Mouse (Mus musculus): ENCODE measurements at regions not wholly inside any gene's neighbourhood (a gene's known extent, or its start where the extent isn't known, plus 50 kb on each side); places are given as distances from the start of the nearest gene placed in this dataset.

DNA sequence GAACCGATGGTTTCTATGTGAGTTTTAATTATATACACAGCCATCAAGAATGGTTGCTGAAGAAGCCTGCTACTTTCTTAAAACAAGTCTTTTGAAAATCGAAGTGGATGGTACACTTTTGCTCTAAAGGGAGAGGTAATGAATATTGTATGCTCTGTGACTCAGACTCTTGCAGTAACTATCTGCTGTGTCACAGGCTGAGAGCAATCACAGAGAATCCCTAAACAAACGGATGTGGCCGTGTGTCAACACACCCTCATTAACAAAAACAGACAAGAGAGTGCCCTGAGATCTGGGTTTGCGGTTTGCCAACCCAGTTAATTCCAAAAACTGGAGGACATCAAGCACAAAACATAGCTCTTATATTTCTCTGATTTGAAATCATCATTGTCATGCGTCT, 292.1 kb upstream of the Mmadhc start:
- no peak overlapping the region for H3K27ac ChIP-seq (ENCODE audit: control insufficient read depth, insufficient read depth, low read depth, low read length)
- no peaks in the 10 kb centered on the region for H3K4me1 ChIP-seq (ENCODE audit: control insufficient read depth, insufficient read depth, low read length)
- no peak overlapping the region for H3K4me3 ChIP-seq (ENCODE audit: control insufficient read depth, low read depth, low read length)
- no peaks in the 10 kb centered on the region for H3K27me3 ChIP-seq (ENCODE audit: control insufficient read depth, insufficient read depth, low read length)
- no peaks in the 10 kb centered on the region for H3K36me3 ChIP-seq (ENCODE audit: control insufficient read depth, insufficient read depth, low read length)
- TF ChIP-seq POLR2A (IDR thresholded peaks at IDR 0.05; ENCODE audit: control insufficient read depth, low read depth, low read length) (no peak), CTCF (IDR thresholded peaks at IDR 0.05; ENCODE audit: control insufficient read depth, insufficient read depth, insufficient replicate concordance, low read depth, low read length) (no peak)

DNA sequence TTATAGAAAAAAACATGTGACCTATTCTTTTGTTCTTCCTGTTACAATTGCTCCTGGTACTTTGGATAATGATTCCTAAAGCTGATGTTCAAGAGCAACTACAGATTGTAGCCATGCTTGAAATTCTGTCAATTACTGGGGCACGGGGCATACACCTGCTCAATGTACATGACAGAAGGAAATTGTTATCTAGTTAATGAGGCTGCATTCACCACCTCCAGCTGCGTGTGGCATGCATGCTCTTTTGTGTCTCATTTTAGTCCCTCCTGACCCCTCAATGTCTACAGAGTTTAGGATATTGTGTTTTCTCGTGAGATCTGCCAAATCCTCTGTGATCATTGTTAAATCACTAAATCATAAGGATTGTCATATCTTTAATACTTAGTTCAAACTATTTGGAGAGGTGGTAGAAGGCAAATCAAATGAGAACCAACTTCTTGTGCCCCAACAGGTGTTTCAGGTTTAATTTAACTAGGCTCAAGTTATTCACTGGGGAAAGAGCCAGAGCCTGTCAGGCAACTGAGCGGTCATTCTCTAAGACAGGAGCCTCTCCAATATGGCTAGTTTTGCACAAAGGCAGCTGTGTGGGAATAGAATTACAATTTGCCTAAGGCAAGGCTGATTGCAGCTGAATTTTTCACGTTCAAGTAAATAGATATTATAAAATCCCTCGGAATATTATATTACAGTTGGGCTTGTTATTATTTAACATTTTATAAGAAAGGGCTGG, 289.9 kb upstream of the Mmadhc start:
- Histone ChIP-seq H3K4me1 (ENCODE audit: control insufficient read depth, insufficient read depth, low read length) (no peaks in the 10 kb centered on the region), H3K4me3 (ENCODE audit: control insufficient read depth, low read depth, low read length) (no peak overlapping the region), H3K27ac (ENCODE audit: control insufficient read depth, insufficient read depth, low read depth, low read length) (no peak overlapping the region), H3K36me3 (ENCODE audit: control insufficient read depth, insufficient read depth, low read length) (no peaks in the 10 kb centered on the region), H3K27me3 (ENCODE audit: control insufficient read depth, insufficient read depth, low read length) (no peaks in the 10 kb centered on the region)
- TF ChIP-seq POLR2A (IDR thresholded peaks at IDR 0.05; ENCODE audit: control insufficient read depth, low read depth, low read length) (no peak), CTCF (IDR thresholded peaks at IDR 0.05; ENCODE audit: control insufficient read depth, insufficient read depth, insufficient replicate concordance, low read depth, low read length) (no peak)

DNA sequence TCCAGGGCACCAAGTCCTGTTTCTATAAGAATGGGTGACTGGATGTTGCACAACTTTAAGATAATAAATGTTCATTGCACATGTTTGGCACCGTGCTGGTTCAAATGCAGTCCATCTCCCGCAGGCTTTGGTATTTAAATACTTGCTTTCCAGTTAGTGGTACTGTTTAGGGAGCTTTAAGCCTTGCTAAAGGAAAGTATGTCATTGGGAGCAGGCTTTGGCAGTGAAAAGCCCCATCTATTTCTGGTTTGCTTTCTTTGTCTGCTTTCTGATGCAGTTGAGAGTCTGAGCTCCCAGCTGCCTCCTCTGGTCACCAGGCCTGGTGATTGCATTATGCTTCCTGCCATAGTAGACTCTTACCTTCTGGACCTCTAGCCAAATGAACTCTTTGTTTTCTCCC, 283.0 kb upstream of the Mmadhc start:
- H3K36me3 ChIP-seq (ENCODE audit: control insufficient read depth, insufficient read depth, low read length) = no peaks in the 10 kb centered on the region
- H3K4me1 ChIP-seq (ENCODE audit: control insufficient read depth, insufficient read depth, low read length) = no peaks in the 10 kb centered on the region
- H3K27me3 ChIP-seq (ENCODE audit: control insufficient read depth, insufficient read depth, low read length) = no peaks in the 10 kb centered on the region
- TF ChIP-seq POLR2A (IDR thresholded peaks at IDR 0.05; ENCODE audit: control insufficient read depth, low read depth, low read length) = no peak
- no peak overlapping the region for H3K27ac ChIP-seq (ENCODE audit: control insufficient read depth, insufficient read depth, low read depth, low read length)
- no peak overlapping the region for H3K4me3 ChIP-seq (ENCODE audit: control insufficient read depth, low read depth, low read length)

DNA sequence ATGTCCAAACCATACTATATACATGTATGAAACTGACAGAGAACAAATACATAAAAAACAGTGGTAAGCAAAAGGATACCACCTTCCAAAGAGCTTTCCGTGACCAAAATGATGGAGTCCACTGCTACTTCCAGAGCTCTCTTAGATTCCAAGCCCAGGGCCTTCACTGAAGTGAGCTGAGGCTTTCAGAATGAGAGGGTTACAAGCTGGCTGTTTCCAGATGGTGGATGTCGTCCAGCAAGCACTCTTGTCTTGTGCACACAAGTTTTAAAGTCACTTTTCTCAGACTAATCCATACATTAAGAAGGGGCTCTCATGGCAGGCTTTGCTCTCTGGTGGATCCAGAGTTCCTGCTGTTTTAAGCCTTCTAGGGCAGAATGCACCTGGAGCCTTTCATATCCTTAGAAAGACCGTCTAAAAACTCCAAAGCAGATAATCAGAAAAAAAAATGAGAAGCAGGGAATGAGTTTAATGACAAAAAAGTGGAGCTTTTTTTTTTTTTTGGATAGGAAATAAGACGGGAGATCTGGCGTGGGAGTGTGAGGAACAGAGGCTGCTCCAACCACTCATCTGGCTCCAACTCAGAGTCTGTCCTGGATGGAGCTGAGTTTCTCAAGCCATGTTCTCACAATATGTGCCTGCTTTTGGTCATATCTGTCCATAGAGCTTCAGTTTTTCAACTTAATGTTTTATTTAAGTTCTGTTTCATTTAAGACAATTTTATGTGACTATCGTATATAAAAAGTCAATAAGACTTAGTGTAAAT, 281.9 kb upstream of the Mmadhc start:
- Histone ChIP-seq H3K36me3 (ENCODE audit: control insufficient read depth, insufficient read depth, low read length) (no peaks in the 10 kb centered on the region), H3K4me3 (ENCODE audit: control insufficient read depth, low read depth, low read length) (no peak overlapping the region), H3K27me3 (ENCODE audit: control insufficient read depth, insufficient read depth, low read length) (no peaks in the 10 kb centered on the region), H3K27ac (ENCODE audit: control insufficient read depth, insufficient read depth, low read depth, low read length) (no peak overlapping the region), H3K4me1 (ENCODE audit: control insufficient read depth, insufficient read depth, low read length) (no peaks in the 10 kb centered on the region)
- TF ChIP-seq CTCF (IDR thresholded peaks at IDR 0.05; ENCODE audit: control insufficient read depth, insufficient read depth, insufficient replicate concordance, low read depth, low read length) (no peak), POLR2A (IDR thresholded peaks at IDR 0.05; ENCODE audit: control insufficient read depth, low read depth, low read length) (no peak)

DNA sequence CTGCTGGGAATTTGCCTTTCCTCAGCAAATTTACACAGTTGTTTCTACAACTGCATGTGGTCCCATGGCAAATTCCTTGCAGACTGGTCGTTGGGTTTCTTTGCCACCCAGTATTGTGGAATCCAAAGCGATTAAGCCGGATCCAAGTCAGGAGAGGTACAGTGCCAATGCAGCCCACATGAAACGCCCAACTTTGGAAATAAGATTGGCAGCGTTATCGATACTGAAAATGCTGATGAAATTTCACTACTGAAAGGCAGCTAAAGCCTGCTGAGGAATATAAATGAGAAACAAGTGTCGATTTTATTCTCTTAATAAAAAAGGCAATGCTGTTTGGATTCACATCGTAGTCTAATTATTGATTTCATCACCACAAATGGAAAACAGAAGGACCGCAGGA, 281.1 kb upstream of the Mmadhc start:
- Histone ChIP-seq H3K27ac (ENCODE audit: control insufficient read depth, insufficient read depth, low read depth, low read length) (no peak overlapping the region), H3K27me3 (ENCODE audit: control insufficient read depth, insufficient read depth, low read length) (no peaks in the 10 kb centered on the region), H3K4me1 (ENCODE audit: control insufficient read depth, insufficient read depth, low read length) (no peaks in the 10 kb centered on the region), H3K36me3 (ENCODE audit: control insufficient read depth, insufficient read depth, low read length) (no peaks in the 10 kb centered on the region), H3K4me3 (ENCODE audit: control insufficient read depth, low read depth, low read length) (no peak overlapping the region)
- no peak for TF ChIP-seq POLR2A (IDR thresholded peaks at IDR 0.05; ENCODE audit: control insufficient read depth, low read depth, low read length)
- no peak for TF ChIP-seq CTCF (IDR thresholded peaks at IDR 0.05; ENCODE audit: control insufficient read depth, insufficient read depth, insufficient replicate concordance, low read depth, low read length)

DNA sequence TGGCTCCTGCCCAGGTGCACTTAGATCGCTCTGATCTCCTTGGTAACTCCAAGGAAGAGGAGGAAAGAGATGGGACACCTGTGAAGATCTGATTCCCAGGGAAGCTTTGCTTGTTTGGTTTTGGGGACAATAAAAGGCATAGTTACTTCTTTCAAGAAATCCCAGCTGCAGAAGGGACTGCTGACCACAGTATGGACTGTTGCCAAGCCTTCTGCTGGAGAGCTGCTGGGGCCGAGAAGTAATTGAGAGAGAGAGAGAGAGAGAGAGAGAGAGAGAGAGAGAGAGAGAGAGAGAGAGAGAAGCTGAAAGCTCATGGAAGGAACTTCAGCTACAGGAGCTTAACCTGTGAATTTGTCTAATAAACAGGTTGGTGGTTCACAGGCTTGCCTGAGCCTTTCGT, 276.9 kb upstream of the Mmadhc start:
- Histone ChIP-seq H3K27ac (ENCODE audit: control insufficient read depth, insufficient read depth, low read depth, low read length) (no peak overlapping the region), H3K27me3 (ENCODE audit: control insufficient read depth, insufficient read depth, low read length) (no peaks in the 10 kb centered on the region), H3K36me3 (ENCODE audit: control insufficient read depth, insufficient read depth, low read length) (no peaks in the 10 kb centered on the region), H3K4me1 (ENCODE audit: control insufficient read depth, insufficient read depth, low read length) (no peaks in the 10 kb centered on the region), H3K4me3 (ENCODE audit: control insufficient read depth, low read depth, low read length) (no peak overlapping the region)
- TF ChIP-seq CTCF (IDR thresholded peaks at IDR 0.05; ENCODE audit: control insufficient read depth, insufficient read depth, insufficient replicate concordance, low read depth, low read length) (no peak), POLR2A (IDR thresholded peaks at IDR 0.05; ENCODE audit: control insufficient read depth, low read depth, low read length) (no peak)

DNA sequence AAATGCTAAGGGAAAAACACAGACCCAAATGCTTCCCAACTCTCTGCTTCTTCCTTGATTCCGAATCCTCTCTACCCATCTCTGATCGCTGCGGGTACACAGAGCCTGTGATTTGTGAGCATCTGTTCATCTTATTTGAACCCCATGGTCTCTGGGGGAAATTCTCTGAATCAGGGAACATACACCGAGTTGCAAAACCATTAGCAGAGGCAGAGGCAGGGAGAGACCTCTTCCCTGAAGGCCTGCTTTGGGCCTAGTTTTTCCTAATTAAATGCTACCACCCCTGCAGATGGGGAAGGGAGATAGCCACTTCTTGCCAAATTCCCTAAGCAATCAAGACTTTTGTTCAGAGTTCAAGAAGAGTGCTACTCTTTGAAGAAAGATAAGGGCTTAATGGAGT, 274.4 kb upstream of the Mmadhc start:
- no peaks in the 10 kb centered on the region for H3K27me3 ChIP-seq (ENCODE audit: control insufficient read depth, insufficient read depth, low read length)
- H3K4me3 ChIP-seq (ENCODE audit: control insufficient read depth, low read depth, low read length) = no peak overlapping the region
- TF ChIP-seq CTCF (IDR thresholded peaks at IDR 0.05; ENCODE audit: control insufficient read depth, insufficient read depth, insufficient replicate concordance, low read depth, low read length) (no peak), POLR2A (IDR thresholded peaks at IDR 0.05; ENCODE audit: control insufficient read depth, low read depth, low read length) (no peak)
- no peaks in the 10 kb centered on the region for H3K4me1 ChIP-seq (ENCODE audit: control insufficient read depth, insufficient read depth, low read length)
- no peak overlapping the region for H3K27ac ChIP-seq (ENCODE audit: control insufficient read depth, insufficient read depth, low read depth, low read length)
- H3K36me3 ChIP-seq (ENCODE audit: control insufficient read depth, insufficient read depth, low read length) = no peaks in the 10 kb centered on the region

Data from testis, adult 2 months (tissue).